Mouse (Mus musculus) erythroid progenitor cell, adult 5-6 weeks (primary cell): ENCODE data around the gene Gm6793. TPM values are rescaled to one million over a fixed set of nuclear protein-coding genes. Genes with fewer than 3 reads are reported as not detected.

Source experiments
- ATAC-seq: replicated peaks from 2 replicates; pipeline ENCODE4 v1.8.0; 2016; ENCODE audit warnings: moderate number of reproducible peaks, mild to moderate bottlenecking, moderate TSS enrichment, inconsistent platforms; ENCODE audit not compliant: poor library complexity, low FRiP score, severe bottlenecking
- total RNA-seq, 2 experiments: library from RNA; stranded (forward) in 1 of 2; stranded (reverse) in 1 of 2; fragments of 150-400 nt in 1 of 2; fragments of 186-747, 209-891 nt in 1 of 2; gene quantifications; 2 replicates each; pipeline versions ENCODE4 v1.2.3 to v1.2.4; 2015 to 2017; ENCODE audit warnings: low replicate concordance in 2 of 2

The Gm6793 gene
- total RNA-seq (2015; ENCODE audit: low replicate concordance) (not detected in 2 replicates), total RNA-seq (2017; ENCODE audit: low replicate concordance) (not detected in 2 replicates)

DNA sequence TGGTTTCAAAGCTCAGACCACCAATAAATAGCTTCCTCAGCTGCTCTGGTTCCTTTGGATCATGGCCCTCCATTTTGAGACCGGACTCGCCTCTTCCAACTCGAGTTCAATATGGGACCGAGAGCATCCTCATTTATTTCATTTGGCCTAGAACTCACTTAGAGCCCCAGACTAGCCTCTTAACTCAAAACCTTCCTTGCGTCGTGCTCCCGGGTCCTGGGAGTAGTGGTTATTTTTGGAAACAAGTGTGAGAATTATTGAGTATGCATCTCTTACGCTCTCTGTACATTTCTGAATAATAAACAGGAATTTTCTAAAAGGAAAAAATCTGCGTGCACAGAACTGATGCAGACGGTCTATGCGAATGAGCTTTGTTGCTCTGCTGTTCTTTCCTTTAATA, at the start of gene Gm6793:
Gene Gm6793, minus strand, starts transcription at position 101 of the 400 bp plus-strand sequence.
- no peak for ATAC-seq

DNA sequence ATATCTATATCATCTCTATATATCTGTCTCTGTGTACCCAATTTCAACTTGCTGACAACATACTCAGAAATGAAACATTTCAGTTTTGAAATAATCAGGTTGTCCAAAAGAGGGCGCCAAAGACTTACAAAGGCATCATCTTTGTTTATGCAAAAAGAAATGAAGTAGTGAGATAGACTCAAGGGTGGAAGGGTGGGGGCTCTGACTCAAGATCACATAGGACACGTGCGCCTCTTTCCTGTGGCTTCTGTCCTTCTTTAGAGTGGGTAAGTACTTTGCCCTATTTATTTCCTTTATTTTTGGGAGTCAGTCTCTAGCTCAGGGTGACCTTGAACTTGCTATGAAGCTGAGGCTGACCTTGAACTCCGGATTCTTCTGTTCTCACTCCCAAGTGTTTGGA, 46.5 kb upstream of the Gm6793 start:
- ATAC-seq, result no peak

DNA sequence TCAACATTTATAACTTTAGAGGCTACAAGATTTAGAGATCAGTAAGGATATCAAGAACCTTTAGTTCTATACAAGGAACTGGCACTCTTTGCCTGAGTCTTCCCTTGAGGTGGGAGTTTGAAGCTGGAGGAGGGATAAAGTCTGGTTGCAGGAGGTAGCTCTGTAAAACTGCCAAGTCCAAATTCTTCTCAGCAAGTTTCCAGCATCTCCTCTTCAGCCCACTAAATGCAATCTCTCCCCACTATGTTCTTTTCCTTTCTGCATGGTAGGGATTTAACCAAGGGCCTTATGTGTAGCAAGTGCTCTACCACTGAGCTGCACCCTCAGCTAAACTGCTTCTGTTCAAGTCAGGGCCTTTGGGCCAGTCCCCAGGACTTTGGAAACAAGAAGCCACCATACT, 39.6 kb upstream of the Gm6793 start:
- no peak for ATAC-seq

DNA sequence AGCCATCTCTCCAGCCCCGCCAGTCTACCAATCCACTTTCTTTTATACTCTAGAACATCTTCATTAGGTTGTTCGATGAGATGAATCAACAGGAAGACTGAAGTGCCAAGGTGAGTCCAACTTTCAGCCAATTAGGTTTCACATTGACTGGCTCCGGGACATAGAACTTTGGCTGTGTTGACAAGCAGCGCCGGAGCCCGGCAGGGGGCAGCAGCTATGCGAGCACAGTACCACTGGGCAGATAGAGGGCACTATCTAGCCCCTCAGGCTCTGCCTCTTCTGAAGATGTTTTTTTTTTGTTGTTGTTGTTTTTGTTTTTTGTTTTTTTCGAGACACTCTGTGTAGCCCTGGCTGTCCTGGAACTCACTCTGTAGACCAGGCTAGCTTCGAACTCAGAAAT, 36.7 kb upstream of the Gm6793 start:
- no peak for ATAC-seq

DNA sequence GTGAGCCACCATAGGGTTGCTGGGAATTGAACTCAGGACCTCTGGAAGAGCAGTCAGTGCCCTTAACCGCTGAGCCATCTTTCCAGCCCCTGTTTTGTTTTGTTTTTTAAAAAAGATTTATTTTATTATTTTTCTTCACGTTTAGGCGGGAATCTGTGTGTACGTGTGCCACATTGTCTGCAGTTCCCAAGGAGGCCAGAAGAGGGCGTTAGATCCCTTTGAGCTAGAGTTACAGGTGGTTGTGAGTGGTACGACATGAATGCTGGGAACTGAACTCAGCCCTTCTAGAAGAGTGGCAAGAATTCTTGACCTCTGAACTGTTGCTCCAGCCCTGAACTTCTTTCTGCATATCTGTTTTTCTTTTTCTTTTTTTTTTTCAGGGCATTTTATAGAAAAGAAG, 35.1 kb upstream of the Gm6793 start:
- no peak for ATAC-seq

DNA sequence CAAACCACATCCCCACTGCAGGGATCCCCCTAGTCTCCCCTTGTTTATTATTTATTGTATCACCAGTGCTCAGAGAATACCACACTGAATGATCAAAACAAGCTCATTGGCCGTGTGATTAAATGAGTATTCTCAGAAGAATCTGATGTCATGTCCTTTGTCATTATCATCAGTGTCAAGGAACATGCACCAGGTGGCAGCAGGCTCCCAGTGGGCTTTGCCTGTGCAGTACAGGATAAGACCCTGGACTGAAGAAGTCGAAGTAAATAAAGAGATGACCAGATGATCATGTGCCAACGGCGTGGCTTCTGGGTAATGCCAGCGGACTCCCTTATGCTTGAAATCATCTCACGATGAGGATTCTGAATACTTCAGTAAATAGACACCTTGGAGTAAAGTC, 33.5 kb upstream of the Gm6793 start:
- ATAC-seq, result no peak

DNA sequence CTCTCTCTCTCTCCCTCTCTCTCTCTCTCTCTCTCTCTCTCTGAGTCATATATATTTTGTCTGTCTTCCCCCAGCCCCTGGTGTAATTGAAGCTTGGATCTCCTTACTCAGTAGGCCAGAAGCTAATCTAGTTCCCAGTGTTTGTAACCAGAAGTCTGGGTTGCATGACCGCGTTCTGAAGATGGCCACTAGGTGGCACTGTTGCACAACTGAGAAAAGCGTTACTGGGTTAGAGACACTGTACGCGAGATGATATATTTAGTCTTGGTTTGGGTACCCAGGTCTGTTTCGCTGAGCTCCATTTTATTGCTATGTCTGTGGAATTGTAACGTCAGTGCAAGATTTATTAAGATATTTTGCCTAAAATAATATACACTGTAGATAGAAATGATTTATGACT, 31.1 kb upstream of the Gm6793 start:
- peak; percentile 67; the same call in 1 of the 2 replicates for ATAC-seq

DNA sequence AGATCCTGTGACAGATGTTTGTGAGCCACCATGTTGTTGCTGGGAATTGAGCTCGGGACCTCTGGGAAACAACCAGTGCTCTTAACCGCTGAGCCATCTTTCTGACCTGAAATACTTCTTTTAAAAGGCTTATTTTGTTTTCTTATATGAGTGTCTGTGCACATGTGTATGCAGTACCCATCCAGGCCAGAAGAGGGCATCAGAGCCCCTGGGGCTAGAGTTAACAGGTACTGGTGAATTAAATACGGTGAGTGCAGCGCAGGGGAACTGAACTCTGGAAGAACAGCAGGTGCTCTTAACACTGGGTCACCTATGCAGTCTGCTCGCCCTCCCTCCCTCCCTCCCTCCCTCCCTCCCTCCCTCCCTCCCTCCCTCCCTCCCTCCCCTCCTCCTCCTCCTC, 30.3 kb upstream of the Gm6793 start:
- ATAC-seq, result no peak

DNA sequence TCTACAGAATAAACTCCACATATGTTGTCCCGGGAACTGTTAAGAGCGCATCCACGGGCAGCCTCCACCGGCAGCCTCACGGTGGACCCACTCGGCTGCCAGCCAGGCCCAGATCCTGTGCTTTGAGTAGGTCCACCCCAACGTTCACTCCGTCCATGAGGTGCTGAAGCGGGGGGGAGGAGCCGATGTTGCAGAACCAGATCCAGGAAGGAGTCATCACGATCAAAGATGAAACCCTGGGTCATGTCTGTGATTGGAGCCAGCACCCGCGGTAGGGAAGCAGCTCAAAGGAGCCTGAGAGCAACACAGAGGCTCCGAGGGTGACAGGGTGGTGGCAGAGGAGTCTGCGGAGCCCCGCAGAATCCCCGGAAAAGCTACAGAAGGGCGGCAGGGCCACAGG, 22.7 kb upstream of the Gm6793 start:
- no peak for ATAC-seq

DNA sequence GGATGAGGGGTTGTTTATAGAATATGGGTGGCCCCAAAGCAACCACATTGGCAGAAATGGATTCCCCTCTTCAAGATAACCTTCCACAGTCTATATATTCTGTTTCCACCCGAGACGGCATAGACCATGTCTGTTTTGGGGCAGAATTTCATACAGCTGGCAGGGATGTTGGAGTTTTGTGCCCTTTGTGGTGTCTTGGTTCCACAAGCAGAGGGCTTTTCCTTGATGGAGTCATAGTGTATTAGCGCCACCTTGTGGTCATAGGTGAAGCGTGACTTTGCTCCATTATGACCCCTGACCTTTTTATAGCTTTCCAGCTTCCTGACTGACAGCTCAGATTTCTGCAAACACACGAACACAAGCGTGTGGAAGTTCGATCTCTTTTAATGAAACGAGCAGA, 19.8 kb upstream of the Gm6793 start:
- ATAC-seq, result peak; percentile 71

DNA sequence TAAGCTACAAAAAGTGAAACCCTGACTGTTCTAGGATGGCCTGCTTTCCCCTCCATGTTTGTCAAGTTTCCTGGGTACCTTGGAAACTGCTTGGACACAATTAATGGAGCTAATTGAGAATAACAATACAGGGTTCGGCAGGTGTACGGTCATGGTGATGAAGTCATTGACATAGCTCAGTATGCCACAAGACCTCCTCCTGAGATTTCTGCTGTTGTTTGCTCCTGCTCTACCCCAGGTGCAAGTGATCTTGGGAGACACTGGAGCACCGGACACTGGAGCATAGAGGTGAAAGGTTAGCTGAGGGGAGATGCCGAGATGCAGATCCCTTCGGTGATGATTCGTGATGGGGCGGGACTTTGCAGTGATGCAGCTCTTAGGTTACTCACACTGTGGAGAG, 18.2 kb upstream of the Gm6793 start:
- no peak for ATAC-seq

DNA sequence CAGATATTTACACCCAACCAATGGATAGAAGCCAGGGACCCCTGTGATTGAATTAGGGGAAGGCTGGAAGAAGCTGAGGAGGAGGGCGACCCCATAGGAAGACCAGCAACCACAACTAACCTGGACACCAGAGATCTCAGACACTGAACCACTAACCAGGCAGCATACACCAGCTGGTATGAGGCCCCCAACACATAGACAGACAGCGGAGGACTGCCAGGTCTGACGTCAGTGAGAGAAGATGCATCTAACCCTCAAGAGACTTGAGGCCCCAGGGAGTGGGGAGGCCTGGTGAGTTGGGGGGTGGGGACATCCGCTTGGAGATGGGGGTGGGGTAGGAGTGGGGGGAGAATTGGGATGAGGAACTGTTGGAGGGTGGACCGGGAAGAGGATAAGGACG, 15.8 kb upstream of the Gm6793 start:
- no peak for ATAC-seq

DNA sequence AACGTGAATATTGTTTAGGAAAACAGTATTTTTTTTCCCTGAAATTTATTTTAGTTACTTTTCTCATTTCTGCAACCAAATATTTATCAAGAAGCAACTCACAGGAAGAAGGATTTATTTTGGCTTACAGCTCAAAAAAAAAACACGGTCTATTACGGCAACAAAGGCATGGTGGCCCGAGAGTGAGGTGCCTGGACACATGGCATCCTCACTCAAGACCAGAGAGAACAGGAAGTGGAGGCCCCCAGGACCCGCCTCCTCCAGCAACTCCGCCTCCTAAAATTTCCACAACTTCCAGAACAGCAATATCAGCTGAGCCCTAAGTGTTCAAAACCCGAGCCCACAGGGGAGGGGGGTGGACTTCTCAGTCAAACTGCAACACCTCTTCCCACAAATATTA, 14.6 kb upstream of the Gm6793 start:
- ATAC-seq, result no peak

DNA sequence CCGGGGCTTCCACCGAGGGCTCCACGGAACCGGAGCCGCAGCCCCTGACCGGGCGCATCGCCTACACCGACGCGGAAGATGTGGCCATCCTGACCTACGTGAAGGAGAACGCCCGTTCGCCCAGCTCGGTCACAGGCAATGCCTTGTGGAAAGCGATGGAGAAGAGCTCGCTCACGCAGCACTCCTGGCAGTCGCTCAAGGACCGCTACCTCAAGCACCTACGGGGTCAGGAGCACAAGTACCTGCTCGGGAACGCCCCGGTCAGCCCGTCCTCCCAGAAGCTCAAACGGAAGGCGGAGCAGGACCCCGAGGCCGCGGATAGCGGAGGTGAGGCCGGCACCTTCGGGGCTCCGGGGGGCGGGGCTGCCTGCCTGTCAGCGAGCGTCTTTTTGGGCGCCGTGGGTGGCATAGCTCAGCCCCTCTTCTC, 3.0 kb downstream of the Gm6793 start:
- peak; percentile 68 for ATAC-seq

DNA sequence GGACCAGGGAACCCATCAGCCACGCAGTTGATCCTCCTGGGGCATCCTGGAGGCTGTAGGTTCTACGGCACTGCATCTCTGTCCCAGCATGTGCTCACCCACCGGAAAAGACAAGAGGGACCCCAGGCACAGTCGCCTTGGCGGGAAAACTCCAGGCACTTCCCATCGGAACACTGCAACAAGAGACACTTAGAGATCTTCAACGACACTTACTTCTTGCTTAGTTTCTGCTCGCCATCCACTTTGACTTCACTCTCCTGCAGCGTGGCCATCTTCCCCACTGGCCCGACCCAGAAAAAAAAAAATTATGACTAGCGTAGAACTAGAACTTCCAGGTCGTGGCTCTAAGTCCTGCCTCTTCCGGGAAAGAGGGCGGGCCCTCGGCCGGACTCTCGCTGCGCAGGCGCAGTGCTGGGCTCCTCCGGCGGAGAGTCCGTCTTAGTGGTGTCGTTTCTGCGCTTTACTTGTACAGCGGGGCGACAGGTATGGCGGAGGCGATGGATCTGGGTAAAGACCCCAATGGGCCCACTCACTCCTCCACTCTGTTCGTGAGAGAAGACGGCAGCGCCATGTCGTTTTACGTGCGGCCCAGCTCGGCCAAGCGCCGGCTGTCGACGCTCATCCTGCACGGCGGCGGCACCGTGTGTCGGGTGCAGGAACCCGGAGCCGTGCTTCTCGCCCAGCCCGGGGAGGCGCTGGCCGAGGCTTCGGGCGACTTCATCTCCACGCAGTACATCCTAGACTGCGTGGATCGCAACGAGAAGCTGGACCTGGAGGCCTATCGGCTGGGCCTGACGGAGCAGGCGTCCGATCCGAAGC, 3.6 kb downstream of the Gm6793 start, which contains the start of the genes Kars and Terf2ip:
Gene Kars, minus strand, starts transcription at position 327 of the 819 bp plus-strand sequence.
Gene Terf2ip, plus strand, starts transcription at position 402 of the 819 bp plus-strand sequence.
- peak; percentile 93 for ATAC-seq

DNA sequence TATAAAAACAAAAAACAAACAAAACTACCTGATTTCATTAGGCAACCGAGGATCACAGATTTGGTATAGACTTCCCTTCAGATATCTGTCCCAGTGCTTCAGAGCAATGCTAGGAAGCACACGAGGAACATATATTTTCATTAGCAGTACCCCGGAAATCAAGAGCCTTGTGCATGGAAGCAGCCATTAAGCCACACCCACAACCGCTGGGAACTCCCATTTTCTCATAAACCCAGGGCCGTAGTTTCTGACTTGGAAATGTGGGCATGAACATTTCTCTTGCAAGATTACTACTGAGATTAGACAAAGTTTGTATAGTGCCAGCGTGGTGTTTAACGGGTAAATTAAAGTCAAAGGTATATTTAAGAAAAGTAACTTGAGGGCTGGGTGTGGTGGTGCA, 5.3 kb downstream of the Gm6793 start:
- no peak for ATAC-seq

DNA sequence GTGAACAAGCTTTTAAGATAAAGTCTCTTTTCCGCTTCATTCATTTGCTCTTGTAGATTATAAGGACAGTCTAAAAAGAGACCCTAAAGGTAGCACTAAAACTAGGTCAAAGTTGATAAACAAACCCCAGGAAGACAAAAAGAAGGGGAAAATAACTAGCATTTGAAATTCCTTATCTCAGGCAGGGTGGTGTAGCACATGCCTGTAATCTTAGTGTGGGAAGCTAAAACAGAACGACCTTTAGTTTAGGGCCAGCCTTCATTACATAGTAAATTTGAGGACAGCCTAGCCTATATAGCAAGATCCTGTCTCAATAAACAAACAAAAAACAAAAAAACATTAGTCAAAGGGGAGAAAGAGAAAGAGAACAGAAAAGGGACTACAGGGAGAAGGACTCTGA, 7.2 kb downstream of the Gm6793 start:
- ATAC-seq, result no peak

DNA sequence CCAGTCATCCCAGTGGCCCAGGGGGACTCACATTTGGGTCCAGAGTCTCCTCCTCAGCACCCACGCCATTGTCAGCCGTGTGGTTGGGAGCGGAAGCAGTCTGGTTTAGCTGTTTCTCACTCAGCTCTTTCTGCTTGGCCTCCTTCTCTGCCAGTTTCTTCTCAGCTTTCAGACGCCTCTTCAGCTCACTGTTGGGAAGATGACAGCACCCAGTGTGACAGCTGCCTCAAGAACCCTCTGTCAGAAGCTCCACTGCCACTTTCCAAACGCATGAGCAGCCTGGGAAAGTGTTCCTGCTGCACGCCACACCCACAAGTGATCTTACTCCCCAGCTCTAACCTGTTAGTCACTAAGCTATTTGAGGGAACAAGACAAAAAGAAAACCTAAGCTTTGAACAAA, 9.2 kb downstream of the Gm6793 start:
- ATAC-seq, result no peak

DNA sequence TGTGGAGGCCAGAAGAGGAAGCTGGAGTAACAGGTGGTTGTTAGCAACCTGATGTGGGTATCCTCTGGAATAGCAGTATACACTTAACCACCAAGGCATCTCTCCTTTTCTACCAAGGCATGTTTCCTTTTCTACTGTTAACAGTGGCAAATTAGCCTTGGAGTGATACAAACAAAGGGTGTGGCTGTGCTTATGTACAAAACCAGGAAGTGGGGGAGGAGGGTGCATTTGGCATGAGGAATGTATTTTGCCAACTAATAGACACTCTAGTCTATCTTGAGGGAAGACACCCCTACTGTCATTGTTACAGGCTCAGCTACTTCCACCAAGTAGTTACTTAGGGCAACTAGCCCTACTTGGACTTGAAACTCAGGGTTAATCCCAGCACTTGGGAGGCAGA, 10.1 kb downstream of the Gm6793 start:
- no peak for ATAC-seq

DNA sequence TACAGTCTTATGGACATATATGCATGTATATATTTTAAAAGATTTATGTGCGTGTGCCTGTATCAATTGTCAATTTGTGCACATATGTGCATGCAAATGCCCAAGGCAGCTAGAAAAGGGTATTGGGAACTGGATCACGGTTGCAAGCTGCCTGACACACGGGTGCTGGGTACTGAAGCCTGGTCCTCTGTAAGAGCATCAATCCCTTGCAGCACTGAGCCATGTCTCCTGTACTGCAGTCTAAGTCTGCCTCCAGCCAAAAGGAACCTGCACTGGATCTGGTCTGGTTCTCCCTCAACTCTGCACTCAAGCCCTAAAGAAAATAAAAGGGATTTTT, 22.2 kb downstream of the Gm6793 start:
- no peak for ATAC-seq

DNA sequence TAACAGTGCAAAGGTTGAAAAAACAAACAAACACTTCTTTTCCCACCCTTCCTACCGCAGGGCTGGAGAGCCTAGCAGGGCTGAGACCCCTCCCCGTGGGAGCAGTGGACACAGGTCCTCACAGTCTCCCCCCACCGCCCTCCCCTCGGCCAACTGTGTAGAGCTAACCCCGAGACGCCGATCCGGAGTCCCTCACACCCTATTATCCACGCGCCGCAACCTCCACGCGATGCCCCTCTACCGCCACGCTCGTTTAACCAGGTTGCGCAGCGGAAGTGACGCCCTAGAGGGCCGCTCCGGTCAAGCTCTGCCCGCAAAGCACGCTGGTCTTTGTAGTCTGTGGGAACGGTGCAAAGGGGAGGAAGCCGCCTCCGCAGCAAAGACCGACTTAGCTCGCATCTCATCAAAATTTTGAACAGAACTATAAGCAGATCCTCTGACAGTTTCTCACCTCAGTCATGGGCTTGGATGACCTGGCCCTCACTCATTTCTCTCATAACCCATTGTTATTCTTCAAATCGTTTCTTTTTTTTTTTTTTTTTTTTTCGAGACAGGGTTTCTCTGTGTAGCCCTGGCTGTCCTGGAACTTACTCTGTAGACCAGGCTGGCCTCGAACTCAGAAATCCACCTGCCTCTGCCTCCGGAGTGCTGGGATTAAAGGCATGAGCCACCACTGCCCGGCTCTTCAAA, 22.7 kb downstream of the Gm6793 start, which contains the start of gene Adat1:
Gene Adat1, minus strand, starts transcription at position 290 of the 690 bp plus-strand sequence.
- ATAC-seq, result peak; percentile 97
